Mouse (Mus musculus): ENCODE measurements around the gene 2610021A01Rik. TPM values are rescaled to one million over a fixed set of nuclear protein-coding genes. Genes with fewer than 3 reads are reported as not detected.
"Not testable (repeated sequence)": the region's sequence is repeated elsewhere in the genome, so short reads cannot be mapped to it uniquely, and the experiment has no call there.

Gene 2610021A01Rik
- polyA plus RNA-seq, 1 experiment from 2014 or later: 19.0 TPM

DNA sequence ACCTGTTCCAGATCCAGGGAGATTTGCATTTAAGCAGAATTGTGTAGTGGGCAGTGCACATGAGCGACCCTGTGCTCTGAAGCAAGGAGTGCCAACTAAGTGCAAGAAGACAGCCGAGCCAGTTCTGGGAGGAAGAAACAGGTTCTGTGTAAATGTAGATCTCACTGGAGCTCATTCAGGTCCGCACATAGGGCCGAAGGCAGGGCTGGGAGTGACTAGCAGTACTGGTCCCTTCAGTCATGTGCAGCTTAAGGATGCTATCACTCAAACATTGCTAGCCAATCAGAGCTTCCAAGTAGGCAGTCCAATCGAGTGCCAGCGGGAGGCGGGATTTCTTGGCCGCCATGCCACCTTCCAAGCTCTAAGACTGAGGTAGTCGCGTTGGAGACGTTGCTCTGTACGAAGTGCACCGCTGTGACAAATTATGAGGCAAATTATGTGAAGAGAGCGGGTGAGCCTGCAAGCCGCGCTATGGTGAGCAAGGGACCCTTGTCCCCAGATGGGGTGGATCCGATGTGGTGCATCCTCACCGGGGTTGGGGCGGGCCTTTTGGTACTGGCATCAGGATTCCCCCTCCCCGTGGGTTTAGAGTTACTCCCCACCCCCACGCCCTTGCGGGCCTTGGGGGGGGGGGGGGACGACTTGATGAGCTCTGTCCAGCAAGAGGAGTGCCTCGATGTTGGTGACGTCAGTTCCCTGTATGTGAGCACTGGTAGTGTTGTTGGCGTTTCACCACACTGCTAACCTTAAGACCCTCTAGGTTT lies 34.4 kb downstream of the 2610021A01Rik start:
- H3K9me3 ChIP-seq: 0 out of 2 replicates have a peak, but pooled peaks cover 13% of the 10 kb centered on the region
- peak overlapping the region; percentile 65 for H3K9ac ChIP-seq
- peak; percentile 96 for ATAC-seq (ENCODE audit: low FRiP score)
- WGBS: under 1% methylated on average over 26 of the region's 26 CpGs
- H3K4me3 ChIP-seq (replicated peaks): peak overlapping the region; percentile 61
- H3K4me1 ChIP-seq: peaks cover 4% of the 10 kb centered on the region; the same call in 1 of the 2 replicates
- H3K4me2 ChIP-seq: peak overlapping the region; percentile 64
- H3K27ac ChIP-seq: peak overlapping the region; percentile 97
- peaks cover 34% of the 10 kb centered on the region for H3K36me3 ChIP-seq (replicated peaks)
- no peaks in the 10 kb centered on the region for H3K27me3 ChIP-seq

DNA sequence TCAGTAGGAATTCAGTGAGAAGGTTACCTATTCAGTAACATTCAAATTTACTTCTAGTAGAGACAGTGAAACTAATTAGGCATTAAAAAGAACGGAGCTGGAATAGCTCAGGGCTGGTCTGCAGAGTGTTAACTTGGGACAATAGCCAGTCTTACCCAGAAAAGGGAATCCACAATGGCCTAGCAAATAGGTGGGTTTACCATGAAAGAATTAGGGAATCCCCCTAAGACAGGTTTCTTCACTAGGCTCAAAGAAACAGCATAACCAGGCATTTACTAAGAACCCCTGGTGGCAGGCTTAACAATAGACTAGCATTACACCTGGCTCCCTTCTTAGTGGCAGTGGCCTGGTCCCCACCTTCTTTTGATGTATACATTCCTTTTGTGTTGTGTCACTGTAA lies 75.3 kb downstream of the 2610021A01Rik start:
- 50% methylated on average over 1 of the region's 1 CpGs for WGBS
- not testable (repeated sequence) for H3K9ac ChIP-seq; ATAC-seq (ENCODE audit: low FRiP score)

More for the DNA sequence above, 75.3 kb downstream of the 2610021A01Rik start:
- not testable (repeated sequence) for H3K27ac ChIP-seq; H3K4me3 ChIP-seq (replicated peaks); H3K27me3 ChIP-seq; H3K36me3 ChIP-seq (replicated peaks); H3K4me1 ChIP-seq; H3K4me2 ChIP-seq
- H3K9me3 ChIP-seq: peaks cover 18% of the 10 kb centered on the region

Other genes starting within 250 kb of the 2610021A01Rik start
- 9.3 and 9.9 TPM in 2 replicates for gene AI987944, start 205.9 kb upstream of the 2610021A01Rik start, polyA plus RNA-seq (2016; fragmentation: Nextera tagmentation; extraction: Ambion mirVana)
- 0.06 and 0.23 TPM in 2 replicates for gene Vmn2r57, start 150.5 kb upstream of the 2610021A01Rik start, polyA plus RNA-seq (2016; fragmentation: Nextera tagmentation; extraction: Ambion mirVana)
- not detected in 2 replicates for gene Gm20449, start 99.8 kb upstream of the 2610021A01Rik start, polyA plus RNA-seq (2016; fragmentation: Nextera tagmentation; extraction: Ambion mirVana)
- 7.7 and 9.0 TPM in 2 replicates for gene AW146154, start 99.3 kb upstream of the 2610021A01Rik start, polyA plus RNA-seq (2016; fragmentation: Nextera tagmentation; extraction: Ambion mirVana)
- gene Gm6871, start 25.6 kb upstream of the 2610021A01Rik start, polyA plus RNA-seq (2016; fragmentation: Nextera tagmentation; extraction: Ambion mirVana): not detected in 2 replicates
- 16.4 and 19.0 TPM in 2 replicates for gene Zfp788, start 34.0 kb downstream of the 2610021A01Rik start, polyA plus RNA-seq (2016; fragmentation: Nextera tagmentation; extraction: Ambion mirVana)